Mouse (Mus musculus): ENCODE results near the gene Tnks1bp1.
A peak's percentile ranks its signal among the peaks of the same experiment; 100 is the strongest.

GRCm38 (mm10) chr2:85037047-85038026 is 10.5 kb upstream of the Tnks1bp1 start, which contains the start of the genes Ssrp1 and P2rx3:
- peak; percentile 75 for TF ChIP-seq POLR2A (IDR thresholded peaks at IDR 0.05; ENCODE audit: insufficient read depth, low read depth, low read length)
- peak; percentile 28 for TF ChIP-seq CTCF (IDR thresholded peaks at IDR 0.05)
- TF ChIP-seq EP300 (IDR thresholded peaks at IDR 0.05; ENCODE audit: insufficient read depth, low read depth, low read length) = peak; percentile 64; the same call in 1 of the 2 replicates
